Mouse (Mus musculus) embryonic facial prominence, embryonic 15.5 days (tissue): ENCODE data around the gene Il17c. TPM values are rescaled to one million over a fixed set of nuclear protein-coding genes. Genes with fewer than 3 reads are reported as not detected.

Experiments used
- ATAC-seq: fragments of 200-750 bp; cut with Nextera tagmentation; 2 replicates; pipeline ENCODE4 v1.8.0; 2017; ENCODE audit warnings: low read depth, moderate TSS enrichment; ENCODE audit not compliant: insufficient number of reproducible peaks, low FRiP score, low TSS enrichment
- H3K27ac ChIP-seq: fragments of 300-500 bp; sonication (generic); replicated peaks from 2 replicates; pipeline ENCODE4 v1.5.1; 2015; ENCODE audit warnings: mild to moderate bottlenecking, inconsistent platforms
- H3K27me3 ChIP-seq: fragments of 300-500 bp; sonication (generic); 2 replicates; pipeline ENCODE4 v1.6.1; 2015; ENCODE audit warnings: inconsistent platforms
- H3K36me3 ChIP-seq: fragments of 300-500 bp; sonication (generic); 2 replicates; pipeline ENCODE4 v1.6.1; 2015; ENCODE audit warnings: mild to moderate bottlenecking, inconsistent platforms
- H3K4me1 ChIP-seq: fragments of 300-500 bp; sonication (generic); 2 replicates; pipeline ENCODE4 v1.6.1; 2015; ENCODE audit warnings: inconsistent platforms
- H3K4me2 ChIP-seq: fragments of 300-500 bp; sonication (generic); replicated peaks from 2 replicates; pipeline ENCODE4 v1.6.1; 2015; ENCODE audit warnings: mild to moderate bottlenecking, inconsistent platforms
- H3K4me3 ChIP-seq: fragments of 300-500 bp; sonication (generic); replicated peaks from 2 replicates; pipeline ENCODE4 v1.5.1; 2015; ENCODE audit warnings: mild to moderate bottlenecking, inconsistent platforms
- H3K9ac ChIP-seq: fragments of 300-500 bp; sonication (generic); 2 replicates; pipeline ENCODE4 v1.6.1; 2015; ENCODE audit warnings: inconsistent platforms
- H3K9me3 ChIP-seq: fragments of 300-500 bp; sonication (generic); replicated peaks from 2 replicates; pipeline ENCODE4 v1.6.1; 2016; ENCODE audit warnings: inconsistent platforms
- whole genome bisulfite sequencing: fragments of 180-500 bp; shearing (Covaris S2); methylation state at CpG from one replicate; pipeline ENCODE4 v1.1.7; 2015; 5-methylcytosine and 5-hydroxymethylcytosine counted together
- polyA plus RNA-seq: library from polyadenylated mRNA; unstranded; fragments of >200 nt; fragmentation: Nextera tagmentation; extraction: Ambion mirVana; gene quantifications from 2 replicates; pipeline ENCODE4 v1.2.1, GENCODE M21; 2015

Gene Il17c
- polyA plus RNA-seq, 1 experiment from 2014 or later, result not detected

GRCm38 (mm10) chr8:122407678-122408077, 14.1 kb upstream of the Il17c start:
- Histone ChIP-seq H3K9ac (no peak overlapping the region), H3K4me2 (no peak overlapping the region), H3K4me3 (no peak overlapping the region), H3K9me3 (no peaks in the 10 kb centered on the region), H3K27ac (no peak overlapping the region), H3K27me3 (no peaks in the 10 kb centered on the region), H3K36me3 (peaks cover 98% of the 10 kb centered on the region), H3K4me1 (no peaks in the 10 kb centered on the region)
- no peak for ATAC-seq
- 92% methylated on average over 7 of the region's 7 CpGs for WGBS

DNA sequence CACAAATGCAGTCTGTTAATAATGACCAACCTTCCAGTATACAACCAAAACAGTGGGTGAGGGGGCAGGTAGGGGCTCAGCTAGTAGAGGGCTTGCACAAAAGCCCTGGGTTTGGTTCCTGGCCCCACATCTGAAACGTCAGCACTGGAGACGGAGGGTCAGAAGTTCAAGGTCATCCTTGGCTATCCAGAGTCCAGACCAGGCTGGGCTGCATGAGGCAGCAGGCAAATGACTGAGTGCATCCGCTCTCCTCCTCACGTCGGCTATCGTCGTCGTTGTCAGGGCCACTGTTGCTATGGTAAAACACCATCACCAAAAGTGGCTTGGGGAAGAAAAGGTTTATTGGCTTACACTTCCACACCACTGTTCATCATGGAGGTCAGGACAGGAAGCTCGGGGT, 7.5 kb upstream of the Il17c start:
- H3K4me2 ChIP-seq, result no peak overlapping the region
- ATAC-seq, result no peak
- no peak overlapping the region for H3K27ac ChIP-seq
- no peak overlapping the region for H3K4me3 ChIP-seq
- no peaks in the 10 kb centered on the region for H3K4me1 ChIP-seq
- no peaks in the 10 kb centered on the region for H3K27me3 ChIP-seq
- H3K36me3 ChIP-seq, result peaks cover 94% of the 10 kb centered on the region
- 80% methylated on average over 9 of the region's 9 CpGs for WGBS
- no peaks in the 10 kb centered on the region for H3K9me3 ChIP-seq
- no peak overlapping the region for H3K9ac ChIP-seq

GRCm38 (mm10) chr8:122415554-122415953, 6.3 kb upstream of the Il17c start:
- Histone ChIP-seq H3K36me3 (peaks cover 82% of the 10 kb centered on the region), H3K27ac (no peak overlapping the region), H3K4me2 (no peak overlapping the region), H3K9ac (no peak overlapping the region), H3K4me3 (no peak overlapping the region), H3K27me3 (no peaks in the 10 kb centered on the region), H3K9me3 (no peaks in the 10 kb centered on the region), H3K4me1 (no peaks in the 10 kb centered on the region)
- WGBS, result 80% methylated on average over 6 of the region's 6 CpGs
- no peak for ATAC-seq

DNA sequence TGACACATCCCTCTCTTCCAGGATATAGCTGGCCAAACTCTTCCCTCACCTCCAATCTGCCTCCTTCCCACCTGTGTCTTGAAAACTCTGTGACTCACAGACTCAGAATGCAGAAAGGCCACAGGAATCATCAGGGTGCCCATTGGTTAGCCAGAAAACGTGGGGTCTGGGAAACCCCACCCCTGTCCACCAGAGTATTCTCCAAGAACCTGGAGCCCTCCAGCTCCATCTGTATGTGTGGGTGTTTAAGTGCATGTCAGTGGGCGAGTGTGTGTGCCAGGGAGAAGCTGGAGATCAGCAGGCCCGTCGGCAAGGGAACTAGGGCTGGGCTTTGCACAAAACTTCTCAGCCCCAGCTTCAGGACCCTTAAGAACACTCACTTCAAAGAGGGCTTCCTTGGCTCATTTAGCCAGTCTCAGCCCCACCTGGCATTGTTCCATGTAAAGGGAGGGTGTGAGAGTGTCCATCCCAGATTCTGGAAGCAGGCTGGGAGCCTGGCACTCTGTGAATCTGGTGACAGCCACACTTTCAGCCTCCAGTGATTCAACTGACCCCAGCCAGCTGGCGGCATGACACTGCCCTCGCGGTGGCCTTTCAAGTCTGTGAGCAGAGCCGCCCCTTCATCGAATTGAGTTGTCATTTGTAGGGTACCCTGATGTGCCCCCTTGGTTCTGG, 1.8 kb upstream of the Il17c start:
- Histone ChIP-seq H3K27me3 (no peaks in the 10 kb centered on the region), H3K4me2 (no peak overlapping the region), H3K36me3 (peaks cover 37% of the 10 kb centered on the region), H3K9me3 (no peaks in the 10 kb centered on the region), H3K27ac (no peak overlapping the region), H3K4me3 (no peak overlapping the region), H3K4me1 (no peaks in the 10 kb centered on the region; the same call in 1 of the 2 replicates), H3K9ac (no peak overlapping the region)
- WGBS, result 66% methylated on average over 9 of the region's 9 CpGs
- ATAC-seq, result no peak

DNA sequence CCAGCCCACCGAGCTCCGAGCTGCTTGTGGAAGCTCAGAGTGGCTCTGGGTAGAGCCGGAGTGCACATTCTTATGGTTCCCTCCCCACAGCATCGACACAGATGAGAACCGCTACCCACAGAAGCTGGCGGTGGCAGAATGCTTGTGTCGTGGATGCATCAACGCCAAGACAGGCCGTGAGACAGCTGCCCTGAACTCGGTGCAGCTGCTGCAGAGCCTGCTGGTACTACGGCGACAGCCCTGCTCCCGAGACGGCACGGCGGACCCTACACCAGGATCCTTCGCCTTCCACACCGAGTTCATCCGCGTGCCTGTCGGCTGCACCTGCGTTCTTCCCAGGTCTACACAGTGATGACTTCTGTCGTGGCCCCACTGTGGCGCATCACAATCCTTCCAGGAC, 1.4 kb downstream of the Il17c start:
- WGBS, result 81% methylated on average over 24 of the region's 24 CpGs
- Histone ChIP-seq H3K9me3 (no peaks in the 10 kb centered on the region), H3K27ac (no peak overlapping the region), H3K36me3 (peaks cover 16% of the 10 kb centered on the region), H3K4me1 (no peaks in the 10 kb centered on the region; the same call in 1 of the 2 replicates), H3K4me2 (no peak overlapping the region), H3K4me3 (no peak overlapping the region), H3K27me3 (no peaks in the 10 kb centered on the region), H3K9ac (no peak overlapping the region)
- no peak for ATAC-seq

DNA sequence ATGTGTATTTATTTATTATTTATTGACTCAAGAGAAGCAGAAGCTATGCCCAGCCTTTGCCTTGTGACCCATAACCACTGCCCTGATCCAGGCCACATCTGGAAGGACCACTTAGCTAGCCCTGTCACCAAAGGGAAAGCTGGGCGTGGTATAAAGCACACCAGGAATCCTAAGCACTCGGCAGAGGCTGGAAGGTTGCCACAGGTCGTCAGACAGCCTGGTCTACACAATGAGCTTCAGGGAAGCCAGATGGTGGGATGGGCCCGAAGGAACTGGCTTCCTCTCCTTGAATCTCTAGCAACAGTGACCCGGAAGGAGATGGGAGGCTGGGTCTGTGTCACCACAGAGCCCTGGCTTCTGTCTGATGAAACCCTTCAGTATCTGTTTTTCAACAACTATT, 1.8 kb downstream of the Il17c start:
- Histone ChIP-seq H3K9ac (no peak overlapping the region), H3K36me3 (peaks cover 12% of the 10 kb centered on the region), H3K9me3 (no peaks in the 10 kb centered on the region), H3K4me2 (no peak overlapping the region), H3K27ac (no peak overlapping the region), H3K27me3 (no peaks in the 10 kb centered on the region), H3K4me1 (no peaks in the 10 kb centered on the region; the same call in 1 of the 2 replicates), H3K4me3 (no peak overlapping the region)
- 43% methylated on average over 5 of the region's 5 CpGs for WGBS
- ATAC-seq, result no peak

DNA sequence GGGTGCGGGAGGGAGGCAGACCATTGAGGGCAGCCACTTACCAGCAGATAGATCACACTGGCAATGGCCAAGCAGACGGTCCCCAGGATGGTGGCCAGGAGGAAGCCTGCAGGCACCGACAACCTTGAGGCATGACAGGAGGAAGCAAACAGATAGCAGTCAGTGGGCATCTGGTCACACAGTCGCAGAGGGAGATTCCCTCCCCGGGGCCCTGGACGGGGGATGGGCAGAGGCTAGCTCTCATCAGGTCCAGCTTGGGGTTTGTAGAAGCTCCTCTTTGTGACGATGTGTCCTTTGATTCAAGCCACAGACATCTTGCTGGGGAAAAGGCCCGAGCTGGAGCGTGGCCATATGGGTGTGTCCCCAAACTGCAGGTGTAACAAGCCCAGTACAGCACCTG, 4.3 kb downstream of the Il17c start:
- no peak for ATAC-seq
- Histone ChIP-seq H3K27ac (no peak overlapping the region), H3K36me3 (peaks cover 6% of the 10 kb centered on the region; the same call in 1 of the 2 replicates), H3K4me1 (peaks cover 2% of the 10 kb centered on the region; the same call in 1 of the 2 replicates), H3K9me3 (no peaks in the 10 kb centered on the region), H3K9ac (no peak overlapping the region), H3K4me3 (no peak overlapping the region), H3K4me2 (no peak overlapping the region), H3K27me3 (no peaks in the 10 kb centered on the region)
- 74% methylated on average over 9 of the region's 9 CpGs for WGBS

DNA sequence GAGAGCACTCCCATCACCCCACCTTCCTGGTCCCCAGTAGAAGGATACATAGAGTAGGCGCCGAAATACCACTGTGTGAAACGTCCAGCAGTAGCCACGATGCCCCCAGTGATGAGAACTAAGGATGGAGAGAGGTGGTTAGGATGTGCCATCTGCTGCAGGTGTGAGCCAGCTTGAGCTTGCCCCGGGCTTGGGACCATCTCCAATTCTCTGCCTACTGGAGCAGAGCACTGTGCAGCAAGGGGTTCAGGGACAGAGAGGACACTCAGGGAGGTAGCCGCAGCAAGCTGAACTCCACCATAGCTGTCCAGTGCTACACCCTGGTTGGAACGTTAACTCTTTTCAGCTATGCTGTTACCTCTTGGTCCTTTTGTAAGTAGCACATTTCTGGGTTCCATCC, 5.8 kb downstream of the Il17c start:
- ATAC-seq, result no peak
- H3K27ac ChIP-seq, result no peak overlapping the region
- H3K4me3 ChIP-seq, result no peak overlapping the region
- no peak overlapping the region for H3K4me2 ChIP-seq
- H3K36me3 ChIP-seq, result peaks cover 6% of the 10 kb centered on the region; the same call in 1 of the 2 replicates
- H3K4me1 ChIP-seq, result peaks cover 12% of the 10 kb centered on the region
- no peaks in the 10 kb centered on the region for H3K27me3 ChIP-seq
- H3K9me3 ChIP-seq, result no peaks in the 10 kb centered on the region
- H3K9ac ChIP-seq, result no peak overlapping the region
- WGBS, result 91% methylated on average over 7 of the region's 7 CpGs

DNA sequence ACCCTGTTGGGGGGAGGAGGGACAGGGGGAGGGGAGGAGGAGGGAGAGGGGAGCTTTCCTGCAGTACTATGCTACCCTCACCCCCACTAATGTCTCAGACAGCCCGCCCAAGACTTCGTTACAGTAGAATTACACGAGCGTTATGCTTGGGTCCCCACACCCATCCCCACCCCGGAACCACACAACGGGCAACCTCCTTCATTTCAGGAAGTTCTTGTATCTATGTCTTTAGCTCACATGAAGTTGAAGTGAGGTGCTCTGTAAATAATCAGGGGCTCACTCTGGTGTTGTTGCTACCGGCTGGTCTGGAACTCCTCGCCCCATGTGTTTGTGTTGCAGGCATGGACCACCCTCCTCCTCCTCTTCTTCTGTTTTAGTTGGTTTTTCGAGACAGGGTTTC, 6.3 kb downstream of the Il17c start:
- no peak for ATAC-seq
- Histone ChIP-seq H3K27ac (no peak overlapping the region), H3K36me3 (peaks cover 6% of the 10 kb centered on the region; the same call in 1 of the 2 replicates), H3K4me3 (no peak overlapping the region), H3K27me3 (no peaks in the 10 kb centered on the region), H3K4me1 (peaks cover 17% of the 10 kb centered on the region), H3K9ac (no peak overlapping the region), H3K9me3 (no peaks in the 10 kb centered on the region), H3K4me2 (no peak overlapping the region)
- 81% methylated on average over 9 of the region's 9 CpGs for WGBS

- Histone ChIP-seq H3K4me2 (no peak overlapping the region), H3K4me3 (no peak overlapping the region), H3K27ac (no peak overlapping the region), H3K36me3 (peaks cover 15% of the 10 kb centered on the region), H3K9me3 (no peaks in the 10 kb centered on the region), H3K4me1 (peaks cover 17% of the 10 kb centered on the region), H3K9ac (no peak overlapping the region), H3K27me3 (no peaks in the 10 kb centered on the region)
- ATAC-seq, result no peak
- 80% methylated on average over 10 of the region's 10 CpGs for WGBS
Measured at GRCm38 (mm10) chr8:122430058-122430636, 8.3 kb downstream of the Il17c start.

- Histone ChIP-seq H3K4me1 (peaks cover 17% of the 10 kb centered on the region), H3K9ac (no peak overlapping the region), H3K36me3 (peaks cover 20% of the 10 kb centered on the region), H3K27ac (no peak overlapping the region), H3K9me3 (no peaks in the 10 kb centered on the region), H3K4me3 (no peak overlapping the region), H3K4me2 (no peak overlapping the region), H3K27me3 (no peaks in the 10 kb centered on the region)
- WGBS, result 85% methylated on average over 3 of the region's 3 CpGs
- ATAC-seq, result no peak
Measured at GRCm38 (mm10) chr8:122430646-122431045, 8.8 kb downstream of the Il17c start.
